Mouse (Mus musculus) forebrain, embryonic 16.5 days (tissue): Measurements from ENCODE around the gene Ly6g5b. TPM values are rescaled to one million over a fixed set of nuclear protein-coding genes. Genes with fewer than 3 reads are reported as not detected.

Experiments
- ATAC-seq: fragments of 200-750 bp; cut with Nextera tagmentation; 2 replicates; pipeline ENCODE4 v1.8.0; 2017; ENCODE audit warnings: mild to moderate bottlenecking, moderate library complexity
- H3K27ac ChIP-seq: fragments of 300-500 bp; sonication (generic); 2 replicates; pipeline ENCODE4 v1.5.1; 2014; ENCODE audit warnings: low read length, control low read depth
- H3K27me3 ChIP-seq: fragments of 300-500 bp; sonication (generic); replicated peaks from 2 replicates; pipeline ENCODE4 v1.6.1; 2014; ENCODE audit warnings: low read length; ENCODE audit not compliant: control insufficient read depth, insufficient read depth
- H3K36me3 ChIP-seq: fragments of 300-500 bp; sonication (generic); 2 replicates; pipeline ENCODE4 v1.6.1; 2014; ENCODE audit not compliant: control insufficient read depth, insufficient read depth
- H3K4me1 ChIP-seq: fragments of 300-500 bp; sonication (generic); replicated peaks from 2 replicates; pipeline ENCODE4 v1.6.1; 2014; ENCODE audit warnings: low read length; ENCODE audit not compliant: control insufficient read depth, insufficient read depth
- H3K4me2 ChIP-seq: fragments of 300-500 bp; sonication (generic); 2 replicates; pipeline ENCODE4 v1.6.1; 2014; ENCODE audit warnings: mild to moderate bottlenecking, low read length, control low read depth
- H3K4me3 ChIP-seq: fragments of 300-500 bp; sonication (generic); replicated peaks from 2 replicates; pipeline ENCODE4 v1.5.1; 2014; ENCODE audit warnings: mild to moderate bottlenecking, low read length, control low read depth
- H3K9ac ChIP-seq: fragments of 300-500 bp; sonication (generic); replicated peaks from 2 replicates; pipeline ENCODE4 v1.6.1; 2014; ENCODE audit warnings: low read depth, low read length, control low read depth
- H3K9me3 ChIP-seq: fragments of 300-500 bp; sonication (generic); 2 replicates; pipeline ENCODE4 v1.6.1; 2016; ENCODE audit warnings: low read length; ENCODE audit not compliant: control insufficient read depth
- WGBS: fragments of 180-500 bp; shearing (Covaris S2); extraction: QIAGEN DNeasy Blood & Tissue Kit; methylation state at CpG from one replicate; pipeline ENCODE4 v1.1.7; 2014; 5-methylcytosine and 5-hydroxymethylcytosine counted together
- polyA plus RNA-seq: library from polyadenylated mRNA; unstranded; fragments of >200 nt; fragmentation: Nextera tagmentation; extraction: Ambion mirVana; gene quantifications from 2 replicates; pipeline ENCODE4 v1.2.1, GENCODE M21; 2015

Gene Ly6g5b
- polyA plus RNA-seq, 1 experiment from 2014 or later: 1.3 TPM

DNA sequence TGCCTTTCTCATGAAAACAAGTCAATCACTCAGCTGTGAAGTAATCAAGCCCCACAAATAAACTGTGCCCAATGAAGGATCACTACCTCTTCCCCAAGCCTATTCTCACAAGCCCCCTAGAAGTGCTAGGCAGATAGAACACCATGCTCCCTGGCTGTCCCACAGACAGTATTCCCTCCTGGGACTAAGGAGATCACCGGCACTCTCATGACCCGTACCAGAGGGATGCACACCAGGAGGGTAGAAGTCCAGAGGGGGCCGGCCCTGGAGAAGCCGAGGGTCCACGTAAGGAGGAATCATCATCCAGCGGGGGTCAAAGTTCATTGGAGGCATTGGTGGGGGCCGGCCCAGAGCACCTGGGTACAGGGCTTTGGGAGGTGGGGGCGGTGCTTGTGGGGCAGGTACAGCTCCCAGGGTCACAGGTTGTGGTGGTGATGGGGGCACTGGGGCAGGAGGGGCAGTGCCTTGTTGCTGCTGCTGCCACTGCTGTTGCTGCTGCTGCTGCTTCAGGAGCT lies 42.5 kb upstream of the Ly6g5b start:
- ATAC-seq: no peak
- peaks cover 11% of the 10 kb centered on the region for H3K4me1 ChIP-seq
- H3K27me3 ChIP-seq: no peaks in the 10 kb centered on the region
- no peak overlapping the region for H3K27ac ChIP-seq
- WGBS: 92% methylated on average over 8 of the region's 8 CpGs
- no peaks in the 10 kb centered on the region for H3K9me3 ChIP-seq
- H3K4me2 ChIP-seq: no peak overlapping the region
- no peak overlapping the region for H3K9ac ChIP-seq
- H3K36me3 ChIP-seq: peaks cover 85% of the 10 kb centered on the region
- H3K4me3 ChIP-seq: no peak overlapping the region

DNA sequence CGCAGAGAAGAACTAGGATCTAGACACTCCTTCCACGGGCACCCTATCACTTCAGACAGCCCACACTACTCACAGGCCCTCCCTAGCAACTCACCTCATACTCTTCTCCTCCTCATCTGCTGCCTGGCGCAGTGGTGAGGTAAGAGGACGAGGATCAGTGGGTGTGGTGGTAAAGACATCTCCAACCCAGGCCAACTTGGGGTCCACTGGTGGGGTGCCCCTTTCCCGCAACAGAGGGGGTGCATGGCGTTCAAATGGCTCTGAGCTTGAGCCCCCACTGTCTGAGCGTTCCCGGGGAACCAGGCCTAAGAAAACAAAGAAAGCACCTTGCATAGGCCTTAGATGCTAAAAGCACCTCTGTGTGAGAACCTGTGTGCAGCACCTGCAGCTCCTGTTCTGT lies 42.0 kb upstream of the Ly6g5b start:
- no peak for ATAC-seq
- Histone ChIP-seq H3K27me3 (no peaks in the 10 kb centered on the region), H3K9me3 (no peaks in the 10 kb centered on the region), H3K27ac (no peak overlapping the region), H3K4me1 (peaks cover 7% of the 10 kb centered on the region), H3K4me2 (no peak overlapping the region), H3K9ac (no peak overlapping the region), H3K4me3 (no peak overlapping the region), H3K36me3 (peaks cover 90% of the 10 kb centered on the region)
- WGBS: 93% methylated on average over 8 of the region's 8 CpGs

DNA sequence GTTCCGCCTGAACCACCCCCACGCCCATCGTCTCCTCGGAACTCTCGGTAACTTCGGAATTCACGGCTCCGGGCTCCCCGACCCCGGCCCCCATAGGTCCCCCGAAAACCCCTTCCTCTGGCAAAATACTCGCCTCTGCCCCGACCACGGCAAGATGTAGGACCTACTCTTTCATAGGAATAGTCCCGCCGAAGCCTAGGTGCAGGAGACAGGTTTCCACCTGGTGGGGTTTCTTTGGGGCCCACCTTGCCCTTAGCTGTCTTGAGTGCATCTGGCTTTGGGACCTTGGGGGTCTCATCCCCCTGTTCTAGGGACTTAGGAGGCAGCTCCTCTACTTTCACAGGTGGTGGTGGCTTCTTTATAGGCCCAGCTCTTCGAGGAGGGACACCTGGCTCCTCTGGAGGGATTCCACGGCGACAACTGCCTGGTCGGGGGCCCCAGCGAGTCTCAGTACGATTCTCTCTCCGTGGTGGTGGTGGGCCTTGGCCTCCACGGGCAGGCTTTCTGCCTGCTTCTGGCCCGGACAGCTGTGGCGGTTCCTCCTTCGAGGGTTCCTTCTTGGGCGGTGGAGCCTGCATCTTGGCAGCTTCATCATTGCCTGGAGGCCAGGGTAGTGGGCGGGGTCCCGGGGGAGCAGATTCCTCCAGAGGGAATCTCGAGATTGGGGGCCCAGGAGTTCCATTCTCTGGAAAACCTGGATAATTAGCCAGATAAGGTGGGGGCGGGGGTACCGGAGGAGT lies 41.4 kb upstream of the Ly6g5b start:
- 89% methylated on average over 33 of the region's 33 CpGs for WGBS

DNA sequence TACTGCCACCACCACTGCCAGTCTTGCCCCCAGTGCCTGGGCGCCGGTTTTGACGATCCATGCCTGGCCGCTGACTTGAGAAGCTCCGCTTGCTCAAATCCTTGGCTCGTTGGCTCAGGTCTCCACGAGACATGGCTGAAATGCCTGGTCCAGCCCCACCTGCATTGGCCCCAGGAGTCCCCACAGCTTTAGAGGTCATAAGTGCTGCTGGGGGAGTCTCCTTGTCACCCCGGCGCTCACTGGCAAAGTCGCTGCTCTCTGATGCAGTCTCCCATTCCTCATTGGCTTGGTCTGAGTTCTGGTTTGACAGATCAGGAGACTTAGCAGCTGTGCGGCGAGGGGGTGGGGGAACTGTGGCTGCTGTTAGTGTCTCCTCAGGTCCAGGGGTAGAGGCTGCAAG lies 40.2 kb upstream of the Ly6g5b start:
- H3K27me3 ChIP-seq: no peaks in the 10 kb centered on the region
- no peak overlapping the region for H3K4me3 ChIP-seq
- ATAC-seq: no peak
- no peaks in the 10 kb centered on the region for H3K9me3 ChIP-seq
- H3K4me1 ChIP-seq: no peaks in the 10 kb centered on the region
- H3K9ac ChIP-seq: no peak overlapping the region
- H3K4me2 ChIP-seq: no peak overlapping the region
- H3K27ac ChIP-seq: no peak overlapping the region
- WGBS: 90% methylated on average over 12 of the region's 12 CpGs
- peaks cover 90% of the 10 kb centered on the region for H3K36me3 ChIP-seq

More for the DNA sequence above, 41.4 kb upstream of the Ly6g5b start:
- peaks cover 93% of the 10 kb centered on the region for H3K36me3 ChIP-seq
- H3K27ac ChIP-seq: no peak overlapping the region
- H3K4me3 ChIP-seq: no peak overlapping the region
- no peak for ATAC-seq
- H3K4me2 ChIP-seq: no peak overlapping the region
- H3K4me1 ChIP-seq: peaks cover 2% of the 10 kb centered on the region; the same call in 1 of the 2 replicates
- no peak overlapping the region for H3K9ac ChIP-seq
- no peaks in the 10 kb centered on the region for H3K27me3 ChIP-seq
- H3K9me3 ChIP-seq: no peaks in the 10 kb centered on the region

DNA sequence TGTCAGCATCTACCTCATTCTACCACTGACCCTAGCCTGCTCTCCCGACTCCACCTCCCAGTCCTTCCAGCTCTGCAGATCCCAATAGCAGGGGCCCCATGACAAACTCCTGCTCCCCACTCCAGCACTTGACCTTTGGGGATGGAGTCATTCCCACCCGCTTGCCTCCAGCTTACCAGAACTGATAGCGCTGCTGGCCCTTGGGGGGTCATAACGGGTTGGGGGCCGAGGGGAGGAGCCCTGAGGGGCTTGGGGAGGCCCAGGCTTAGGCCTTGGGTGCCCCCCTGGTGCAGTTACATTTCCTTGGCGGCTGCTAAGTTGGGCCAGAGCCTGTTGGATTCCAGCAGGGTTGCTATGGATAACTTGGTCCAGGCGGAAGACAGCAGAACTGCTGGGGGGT lies 39.4 kb upstream of the Ly6g5b start:
- Histone ChIP-seq H3K4me2 (no peak overlapping the region), H3K9me3 (no peaks in the 10 kb centered on the region), H3K9ac (no peak overlapping the region), H3K27ac (no peak overlapping the region), H3K4me3 (no peak overlapping the region), H3K27me3 (no peaks in the 10 kb centered on the region), H3K4me1 (no peaks in the 10 kb centered on the region), H3K36me3 (peaks cover 90% of the 10 kb centered on the region)
- ATAC-seq: no peak
- 83% methylated on average over 7 of the region's 7 CpGs for WGBS

DNA sequence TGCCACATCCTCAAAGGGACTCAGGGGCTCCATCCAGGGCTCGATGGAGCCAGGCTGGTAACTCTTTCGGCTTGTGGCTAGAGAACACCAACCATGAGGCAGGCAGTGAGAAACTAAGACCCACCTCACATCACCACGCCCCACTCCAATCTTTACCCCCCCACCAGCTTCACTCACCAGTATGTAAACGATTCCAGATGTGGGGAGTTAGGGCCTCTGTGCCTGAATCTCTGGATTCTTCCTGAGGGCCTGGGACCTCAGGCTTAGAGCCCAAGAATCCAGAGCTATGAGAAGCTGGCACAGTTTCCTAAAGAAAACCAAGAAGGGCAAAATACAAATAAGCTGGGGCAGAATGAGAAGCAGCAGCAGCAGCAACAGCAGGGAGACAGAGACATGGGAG lies 38.7 kb upstream of the Ly6g5b start:
- H3K27me3 ChIP-seq: no peaks in the 10 kb centered on the region
- H3K9ac ChIP-seq: no peak overlapping the region
- ATAC-seq: no peak
- no peak overlapping the region for H3K27ac ChIP-seq
- no peaks in the 10 kb centered on the region for H3K9me3 ChIP-seq
- H3K4me3 ChIP-seq: no peak overlapping the region
- no peaks in the 10 kb centered on the region for H3K4me1 ChIP-seq
- H3K36me3 ChIP-seq: peaks cover 90% of the 10 kb centered on the region
- 93% methylated on average over 4 of the region's 4 CpGs for WGBS
- no peak overlapping the region for H3K4me2 ChIP-seq

DNA sequence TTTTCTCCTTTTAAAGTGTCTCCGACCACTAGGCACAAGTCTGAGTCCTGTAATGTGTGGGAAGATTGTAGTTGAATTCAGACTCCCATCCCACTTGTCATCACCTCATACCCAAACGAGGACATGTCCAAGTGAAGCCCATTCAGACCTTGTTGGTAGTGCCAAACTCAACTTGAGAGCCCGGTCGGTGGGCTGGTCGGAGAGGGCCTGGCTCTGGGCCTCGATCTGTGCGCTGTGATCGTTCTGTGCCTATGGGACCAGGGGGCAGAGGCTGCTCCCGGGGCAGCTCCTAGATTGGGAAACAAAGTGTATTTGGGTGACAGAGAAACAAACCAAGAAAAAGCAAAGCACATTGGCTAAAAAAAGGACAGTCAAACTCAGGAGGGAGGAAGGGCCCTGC lies 37.8 kb upstream of the Ly6g5b start:
- Histone ChIP-seq H3K36me3 (peaks cover 90% of the 10 kb centered on the region), H3K27ac (no peak overlapping the region)
- no peak for ATAC-seq

DNA sequence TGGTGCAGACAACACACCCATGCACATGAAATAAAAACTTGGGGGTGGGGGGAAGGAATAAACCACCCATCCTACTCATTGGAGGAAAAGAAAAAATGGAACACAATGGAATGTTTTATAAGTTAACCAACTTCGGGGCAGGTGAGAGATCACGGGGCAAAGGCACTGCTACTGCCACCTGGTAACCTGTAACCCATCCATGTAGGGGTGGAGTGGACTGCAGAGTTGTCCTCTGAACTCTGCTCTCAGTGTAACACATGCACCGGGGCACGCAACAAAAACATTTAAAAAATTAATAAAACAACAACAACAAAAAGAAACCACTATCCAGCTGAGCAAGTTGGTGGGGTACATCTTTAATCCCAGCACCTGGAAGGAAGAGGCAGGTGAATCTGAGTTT lies 36.9 kb upstream of the Ly6g5b start:
- H3K4me3 ChIP-seq: no peak overlapping the region
- H3K9me3 ChIP-seq: no peaks in the 10 kb centered on the region
- H3K9ac ChIP-seq: no peak overlapping the region
- H3K4me2 ChIP-seq: no peak overlapping the region
- no peaks in the 10 kb centered on the region for H3K4me1 ChIP-seq
- WGBS: 93% methylated on average over 4 of the region's 4 CpGs
- no peaks in the 10 kb centered on the region for H3K27me3 ChIP-seq
- H3K27ac ChIP-seq: no peak overlapping the region
- H3K36me3 ChIP-seq: peaks cover 87% of the 10 kb centered on the region
- no peak for ATAC-seq

More for the DNA sequence above, 37.8 kb upstream of the Ly6g5b start:
- Histone ChIP-seq H3K4me3 (no peak overlapping the region), H3K4me2 (no peak overlapping the region), H3K4me1 (no peaks in the 10 kb centered on the region), H3K27me3 (no peaks in the 10 kb centered on the region), H3K9ac (no peak overlapping the region), H3K9me3 (no peaks in the 10 kb centered on the region)
- 86% methylated on average over 9 of the region's 9 CpGs for WGBS

DNA sequence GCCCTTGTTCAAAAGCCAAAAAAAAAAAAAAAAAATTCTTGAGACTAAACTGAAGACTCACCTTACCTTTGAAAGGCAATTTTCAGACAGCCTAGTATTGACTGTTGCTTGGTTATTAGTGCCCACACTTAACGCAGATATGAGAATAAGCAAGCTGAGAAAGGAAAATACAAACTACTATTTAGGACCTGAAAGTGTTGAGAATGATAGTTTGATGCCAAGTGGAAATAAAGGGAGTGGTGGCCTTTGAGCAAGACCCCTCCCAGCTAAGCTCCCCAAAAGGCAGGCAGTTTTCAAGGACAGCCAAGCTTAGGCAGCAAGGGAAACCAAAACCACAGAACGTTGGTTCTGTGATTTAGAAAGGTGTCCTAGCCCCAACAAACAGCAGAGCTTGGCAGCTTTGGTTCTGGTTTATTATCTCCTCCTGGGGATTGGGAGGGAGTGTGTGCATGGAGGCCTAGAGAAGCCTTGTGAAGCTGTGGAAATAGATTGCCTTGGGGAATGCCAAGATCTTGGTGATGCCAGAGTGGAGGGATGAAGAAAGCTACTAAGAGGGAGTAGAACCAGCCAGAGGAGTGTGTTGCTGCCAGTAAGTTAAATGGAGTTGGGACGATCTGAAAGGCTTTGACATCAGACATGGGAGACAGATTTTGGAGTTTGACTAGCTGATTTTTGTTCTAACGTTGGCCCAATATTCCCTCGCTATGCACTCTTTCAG lies 32.9 kb upstream of the Ly6g5b start:
- Histone ChIP-seq H3K4me2 (no peak overlapping the region), H3K4me3 (no peak overlapping the region), H3K4me1 (no peaks in the 10 kb centered on the region), H3K9ac (no peak overlapping the region), H3K27me3 (no peaks in the 10 kb centered on the region), H3K9me3 (no peaks in the 10 kb centered on the region), H3K27ac (no peak overlapping the region), H3K36me3 (peaks cover 87% of the 10 kb centered on the region)
- peak; percentile 11; the same call in 1 of the 2 replicates for ATAC-seq
- WGBS: 64% methylated on average over 5 of the region's 5 CpGs
